Mouse (Mus musculus) lung, adult 2 months (tissue): Measurements from ENCODE around the gene AU040320. TPM values are rescaled to one million over a fixed set of nuclear protein-coding genes. Genes with fewer than 3 reads are reported as not detected.

ENCODE experiments used
- DNase-seq: peaks from one replicate; pipeline ENCODE4 v3.0.0; 2022
- H3K4me1 ChIP-seq: fragments of 200-500 bp; 2 replicates; pipeline ENCODE4 v1.6.1; 2011; ENCODE audit warnings: low read length; ENCODE audit not compliant: control insufficient read depth, insufficient read depth
- H3K4me3 ChIP-seq: fragments of 200-500 bp; replicated peaks from 2 replicates; pipeline ENCODE3; 2011; ENCODE audit warnings: low read depth, mild to moderate bottlenecking, control low read depth, low read length; ENCODE audit errors: extremely low read depth
- CTCF ChIP-seq: fragments of 200-500 bp; IDR thresholded peaks from 2 replicates; pipeline ENCODE4 v1.5.1; 2011; ENCODE audit warnings: mild to moderate bottlenecking, low read length, control low read depth; ENCODE audit not compliant: insufficient read depth
- POLR2A ChIP-seq: fragments of 200-500 bp; IDR thresholded peaks from 2 replicates; pipeline ENCODE4 v1.6.1; 2011; ENCODE audit warnings: low read depth, mild to moderate bottlenecking, control low read depth, low read length, borderline replicate concordance; ENCODE audit errors: extremely low read depth
- WGBS: fragments of 180-500 bp; shearing (Covaris S2); methylation state at CpG from one replicate; pipeline ENCODE4 v1.1.7; 2018; 5-methylcytosine and 5-hydroxymethylcytosine counted together
- polyA plus RNA-seq: library from polyadenylated mRNA; depleted of rRNA; stranded (reverse); fragments of >200 nt; gene quantifications from 2 replicates; pipeline ENCODE4 v1.2.3, GENCODE M21; 2012; rRNA removed

The AU040320 gene
- polyA plus RNA-seq = 28.8 and 39.4 TPM in 2 replicates

DNA sequence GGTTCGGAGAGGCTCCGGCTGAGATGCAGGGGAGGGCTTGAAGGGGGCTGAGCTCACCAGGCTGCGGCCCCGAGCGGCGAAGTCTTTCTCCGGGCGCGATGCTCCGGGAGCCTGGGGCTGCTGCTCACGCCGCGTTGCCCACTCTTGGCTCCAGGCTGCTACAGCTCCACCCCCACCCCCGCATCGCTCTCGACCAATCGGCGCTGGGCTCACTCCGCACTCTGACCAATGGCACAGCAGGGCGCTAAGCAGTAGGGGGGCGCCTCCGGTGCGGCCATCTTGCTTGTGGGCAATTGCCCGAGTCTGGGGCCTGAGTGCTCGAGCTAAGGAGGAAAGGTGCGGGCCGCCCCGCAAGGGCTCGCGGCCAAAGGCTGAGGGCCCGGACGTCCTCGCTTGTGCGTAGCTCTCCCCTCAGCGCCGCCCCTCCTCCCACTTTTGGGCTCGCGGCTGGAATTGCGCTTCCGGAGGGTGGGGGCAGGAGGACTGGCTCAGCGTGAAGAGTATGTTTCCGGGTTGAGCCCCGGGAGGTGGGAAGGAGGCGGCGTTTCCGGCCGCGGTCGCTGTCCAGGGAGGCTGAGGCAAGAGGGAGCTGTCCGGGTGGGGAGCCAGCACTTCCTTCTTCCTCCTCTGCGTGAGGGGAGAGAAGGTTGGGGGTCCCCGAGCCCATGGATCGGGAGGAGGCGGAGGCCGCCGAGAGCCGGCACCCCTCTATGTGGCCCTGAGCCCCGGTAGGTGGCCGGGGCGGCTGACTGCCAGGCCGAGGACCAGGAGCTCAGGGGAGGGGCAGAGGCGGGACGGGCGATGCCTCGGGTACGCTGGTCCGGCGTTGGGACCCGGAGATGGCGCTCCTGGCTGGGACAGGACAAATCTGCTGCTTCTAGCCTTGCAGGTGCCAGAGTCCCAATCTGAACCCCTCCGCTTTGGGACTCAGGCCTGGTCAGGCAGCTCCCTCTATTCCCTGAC, at the start of gene AU040320, which contains the start of gene Ncdn:
Gene AU040320 (plus strand): TSS at position 277 of the 963 bp plus-strand sequence.
Gene Ncdn (minus strand): TSS at position 171 of the 963 bp plus-strand sequence.
- TF ChIP-seq POLR2A = peak; percentile 81
- no peak for TF ChIP-seq CTCF
- H3K4me1 ChIP-seq = peaks cover 6% of the 10 kb centered on the region
- peak; percentile 98 for DNase-seq
- peak within 1 kb of the TSS; percentile 94 for H3K4me3 ChIP-seq
- under 1% methylated on average over 71 of the region's 71 CpGs for WGBS

DNA sequence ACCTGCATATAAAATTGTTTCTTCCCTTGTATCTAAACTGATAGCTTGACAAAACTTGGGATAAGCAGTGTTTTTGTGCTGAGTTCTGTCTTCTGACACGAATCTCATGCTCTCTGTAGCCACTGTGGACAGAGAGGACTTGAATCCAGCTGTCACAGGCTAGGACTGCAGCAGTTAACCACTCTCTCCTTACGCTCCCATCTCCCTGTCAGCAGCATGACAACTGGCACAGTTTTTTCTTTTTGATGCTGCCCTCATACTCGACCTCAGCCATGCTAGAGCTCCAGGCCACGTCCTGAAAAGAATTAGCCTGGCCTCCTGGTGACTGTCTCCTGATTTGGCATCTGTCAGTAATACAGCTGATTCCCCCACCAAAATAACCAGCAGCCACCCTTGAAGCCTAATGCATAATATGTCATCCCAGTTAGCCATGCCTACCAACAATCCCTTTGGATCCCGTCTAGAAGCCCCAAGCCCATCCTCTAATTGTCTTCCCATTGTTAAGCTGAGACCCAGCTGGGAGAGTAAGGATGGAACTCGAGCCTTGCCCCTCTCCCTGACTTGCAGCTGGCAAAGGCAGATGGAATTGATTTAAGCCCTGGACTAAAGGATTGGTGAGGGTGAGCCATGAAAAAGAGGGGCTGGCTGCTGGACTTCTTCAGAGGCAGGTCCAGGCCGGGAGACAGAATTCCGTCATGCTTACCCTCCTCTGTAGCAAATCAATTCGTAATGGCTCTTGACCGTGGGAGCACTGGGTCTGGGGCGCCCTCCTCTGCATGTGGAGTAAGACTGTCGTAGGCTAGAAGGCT, 46.5 kb upstream of the AU040320 start:
- no peak for DNase-seq
- TF ChIP-seq POLR2A (no peak), CTCF (no peak)
- WGBS = 87% methylated on average over 12 of the region's 12 CpGs
- Histone ChIP-seq H3K4me1 (no peaks in the 10 kb centered on the region), H3K4me3 (no peak overlapping the region)

DNA sequence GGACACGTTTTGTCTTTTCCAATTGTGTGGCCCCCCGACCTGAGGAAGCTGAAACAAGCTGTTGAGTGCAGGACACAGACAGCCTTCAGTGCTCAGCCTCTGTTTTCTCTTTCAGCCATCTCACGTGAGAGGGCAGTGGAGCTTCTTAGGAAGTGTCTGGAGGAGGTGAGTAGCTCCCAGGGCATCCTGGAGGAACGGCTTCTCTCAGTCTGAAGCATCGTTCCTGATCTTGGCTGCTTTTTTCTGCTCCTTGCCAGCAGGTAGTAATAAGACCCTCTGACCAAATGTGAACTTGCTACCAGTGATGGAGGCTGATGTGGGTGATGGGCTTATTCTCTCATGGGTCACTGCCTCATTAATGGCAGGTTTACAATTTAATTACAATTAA, 45.9 kb upstream of the AU040320 start:
- DNase-seq = no peak
- WGBS = 92% methylated on average over 5 of the region's 5 CpGs
- H3K4me3 ChIP-seq = no peak overlapping the region
- TF ChIP-seq CTCF (no peak), POLR2A (no peak)
- no peaks in the 10 kb centered on the region for H3K4me1 ChIP-seq

DNA sequence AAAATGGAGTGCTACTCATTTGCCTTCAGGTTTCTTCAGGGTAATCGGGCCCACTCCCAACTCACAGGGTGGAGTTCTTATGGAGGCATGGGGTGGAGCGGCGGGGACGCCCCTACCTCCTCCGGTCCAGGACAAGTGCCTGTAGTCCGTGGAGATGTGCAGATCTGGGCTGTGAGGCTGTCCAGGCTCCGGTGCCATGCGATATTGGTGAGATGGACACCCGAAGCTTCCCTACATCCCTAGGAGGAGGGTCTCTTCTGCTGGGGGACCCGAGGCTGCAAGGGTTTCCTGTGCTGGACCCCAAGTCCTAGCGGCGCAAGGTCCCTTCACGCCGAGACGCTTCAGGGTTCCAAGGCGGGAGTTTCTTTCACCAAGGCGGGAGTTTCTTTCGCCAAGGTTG, 21.2 kb upstream of the AU040320 start:
- no peak for TF ChIP-seq POLR2A
- TF ChIP-seq CTCF = no peak
- H3K4me1 ChIP-seq = no peaks in the 10 kb centered on the region
- WGBS = 4% methylated on average over 18 of the region's 18 CpGs
- no peak for DNase-seq
- H3K4me3 ChIP-seq = no peak overlapping the region

DNA sequence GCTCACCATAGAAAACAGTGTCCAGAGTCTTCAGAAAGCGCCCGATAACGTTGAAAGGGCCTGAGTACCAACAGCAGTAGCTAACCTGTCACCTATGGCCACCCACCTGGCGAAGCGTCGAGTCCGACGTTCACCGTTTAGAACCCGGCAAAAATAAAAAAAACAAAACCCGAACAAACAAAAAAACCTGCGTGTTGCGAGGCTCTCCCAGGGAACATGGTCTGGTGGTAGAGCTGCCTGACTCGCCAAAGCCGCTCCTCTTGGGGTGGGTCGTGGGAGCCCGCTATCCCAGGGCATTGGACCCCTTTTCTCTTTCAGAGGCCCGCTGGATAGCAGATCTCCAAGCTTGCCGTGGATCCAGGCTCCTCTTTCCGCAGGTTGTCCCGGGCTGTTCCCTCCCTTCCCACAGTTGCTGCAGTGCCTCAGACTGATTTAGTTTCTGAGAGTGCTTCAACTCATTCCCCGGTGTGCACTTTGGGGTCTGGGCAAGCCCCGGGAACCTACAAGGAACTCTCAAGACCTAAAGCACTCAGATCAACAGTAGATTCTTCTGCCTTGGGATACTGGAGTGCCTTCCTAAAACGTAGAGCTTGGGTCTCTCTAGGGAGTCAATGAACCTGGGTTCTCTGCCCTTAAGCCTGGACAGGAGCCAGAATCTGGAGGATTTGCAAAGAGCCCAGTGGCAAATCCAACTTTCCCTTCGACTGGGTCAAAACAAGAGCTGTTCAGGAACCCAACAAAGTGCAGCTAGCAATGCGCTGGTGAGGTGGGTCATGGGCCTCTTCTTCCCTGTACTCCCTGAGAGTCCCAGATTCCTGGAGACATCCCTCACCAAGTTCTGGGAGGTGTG, 20.6 kb upstream of the AU040320 start:
- no peak for DNase-seq
- Histone ChIP-seq H3K4me3 (no peak overlapping the region), H3K4me1 (no peaks in the 10 kb centered on the region)
- 4% methylated on average over 26 of the region's 26 CpGs for WGBS
- TF ChIP-seq CTCF (no peak), POLR2A (no peak)

DNA sequence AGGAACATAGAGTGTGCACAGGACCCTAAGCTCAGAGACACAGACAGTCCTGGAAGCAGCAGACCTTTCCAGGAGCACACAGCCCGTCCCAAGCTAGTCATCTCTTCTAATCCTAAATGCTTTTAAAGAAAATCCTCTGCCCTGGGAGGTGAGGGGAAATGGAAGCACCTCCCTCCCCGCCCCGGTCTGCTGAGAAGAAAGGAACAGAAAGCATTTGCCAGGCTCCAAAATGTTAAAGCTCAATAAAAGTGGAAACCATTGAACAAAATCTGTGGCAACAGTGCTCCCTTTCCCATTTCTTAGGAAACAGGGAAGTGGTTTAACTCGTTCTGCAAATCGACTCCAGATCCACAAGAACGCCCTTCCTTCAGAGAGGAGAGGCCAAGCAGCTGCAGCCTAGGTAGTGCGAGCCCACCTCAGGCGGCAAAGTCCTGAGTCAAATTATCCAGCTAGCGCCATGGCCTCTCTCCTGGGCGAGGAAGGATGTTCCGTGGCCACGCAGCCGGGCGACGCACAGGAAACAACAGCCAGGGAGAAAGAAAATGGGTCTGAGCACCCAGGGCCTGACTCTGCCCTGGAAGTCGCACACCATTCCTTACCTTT, 19.2 kb upstream of the AU040320 start:
- H3K4me3 ChIP-seq = no peak overlapping the region
- TF ChIP-seq CTCF (no peak), POLR2A (no peak)
- DNase-seq = no peak
- WGBS = 6% methylated on average over 16 of the region's 16 CpGs
- no peaks in the 10 kb centered on the region for H3K4me1 ChIP-seq

DNA sequence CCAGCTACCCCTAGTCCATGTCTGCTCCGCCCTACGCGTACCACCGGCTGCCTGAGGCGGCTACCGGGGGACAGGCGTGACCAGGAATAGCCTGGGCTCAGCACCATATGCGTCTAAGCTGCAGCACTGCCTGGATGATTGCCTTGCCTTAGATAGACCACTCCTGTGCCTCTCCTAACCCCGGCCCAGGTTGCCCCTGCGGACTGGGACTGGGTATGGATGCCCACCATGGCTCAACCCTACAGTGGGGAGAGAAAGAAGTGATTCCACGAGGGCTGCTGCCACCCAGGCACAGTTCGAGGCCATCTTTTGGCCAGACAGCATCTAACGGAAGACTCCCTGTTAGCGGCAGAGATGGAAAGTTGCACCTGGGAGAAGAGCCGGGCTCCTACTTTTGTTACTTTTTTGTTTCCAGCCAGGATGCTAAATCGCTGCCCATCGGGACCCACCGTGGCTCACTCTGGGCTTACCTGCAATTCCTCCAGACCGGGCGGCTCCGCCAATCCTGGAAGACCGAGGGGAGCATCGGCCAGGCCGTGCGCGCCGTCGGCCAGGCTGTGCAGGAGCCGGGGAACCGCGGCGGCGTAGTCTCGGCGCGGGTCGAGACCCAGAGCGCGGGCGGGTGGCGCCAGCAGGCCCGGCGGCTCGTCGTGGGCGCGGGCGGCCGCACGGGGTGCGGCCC, 18.5 kb upstream of the AU040320 start:
- WGBS = 6% methylated on average over 51 of the region's 51 CpGs

DNA sequence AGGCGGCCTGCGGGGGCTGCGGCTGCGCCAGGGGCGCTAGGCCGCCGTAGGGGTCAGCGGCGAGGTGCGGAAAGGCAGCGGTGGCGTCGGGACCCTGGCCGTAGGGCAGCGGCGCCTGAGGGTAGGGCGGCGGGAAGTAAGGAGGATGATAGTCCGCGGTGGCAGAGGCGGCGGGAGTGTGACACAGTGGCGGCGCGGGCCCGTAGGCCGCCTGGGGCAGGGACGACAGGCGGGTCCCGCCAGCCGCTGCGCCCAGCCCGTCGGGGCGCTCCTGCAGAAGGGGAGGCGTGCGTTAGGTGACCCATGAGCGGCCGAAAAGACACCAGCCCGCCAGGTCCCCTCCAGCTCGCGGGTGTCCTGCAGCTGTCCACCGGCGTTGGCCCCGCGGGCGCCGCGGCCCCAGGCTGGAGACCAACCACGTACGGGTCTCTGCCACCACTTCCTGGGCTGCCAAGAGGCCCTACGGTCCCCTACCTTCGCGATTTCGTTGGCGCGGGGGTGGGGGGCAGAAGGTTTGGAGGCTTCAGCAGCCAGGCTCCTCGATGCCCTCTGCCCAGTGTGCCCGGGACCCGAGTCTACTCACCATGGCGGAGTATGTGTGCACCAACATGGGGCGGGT, 17.9 kb upstream of the AU040320 start:
- 3% methylated on average over 57 of the region's 62 CpGs for WGBS
- DNase-seq = no peak

More for the DNA sequence above, 18.5 kb upstream of the AU040320 start:
- no peak for TF ChIP-seq CTCF
- no peak for TF ChIP-seq POLR2A
- Histone ChIP-seq H3K4me1 (no peaks in the 10 kb centered on the region), H3K4me3 (no peak overlapping the region)
- DNase-seq = no peak

More for the DNA sequence above, 17.9 kb upstream of the AU040320 start:
- Histone ChIP-seq H3K4me1 (no peaks in the 10 kb centered on the region), H3K4me3 (no peak overlapping the region)
- TF ChIP-seq POLR2A (no peak), CTCF (no peak)
